Mouse (Mus musculus): ENCODE results near the gene Acy3. TPM values are rescaled to one million over a fixed set of nuclear protein-coding genes. Genes with fewer than 3 reads are reported as not detected.
"Not testable (repeated sequence)": the region's sequence is repeated elsewhere in the genome, so short reads cannot be mapped to it uniquely, and the experiment has no call there.

Gene Acy3
- polyA plus RNA-seq, 1 experiment from 2014 or later = 92.6 TPM

GRCm38 (mm10) chr19:4027576-4027975 is 41.2 kb downstream of the Acy3 start:
- no peaks in the 10 kb centered on the region for H3K36me3 ChIP-seq (ENCODE audit: insufficient read depth, low read length)
- H3K4me3 ChIP-seq (replicated peaks; ENCODE audit: low read depth, low read length) = no peak overlapping the region
- no peak overlapping the region for H3K27ac ChIP-seq
- H3K4me1 ChIP-seq (replicated peaks; ENCODE audit: insufficient read depth, low read length) = no peaks in the 10 kb centered on the region
- H3K9me3 ChIP-seq (replicated peaks; ENCODE audit: low read length) = no peaks in the 10 kb centered on the region
- H3K9ac ChIP-seq (ENCODE audit: low read depth, low read length) = no peak overlapping the region
- no peak for ATAC-seq (replicated peaks; ENCODE audit: low FRiP score, low read depth)
- no peak for TF ChIP-seq CTCF (IDR thresholded peaks at IDR 0.05; ENCODE audit: low read depth)
- DNase-seq (ENCODE audit: low spot score) = no peak
- H3K27me3 ChIP-seq (ENCODE audit: insufficient read depth, low read length) = no peaks in the 10 kb centered on the region
- H3K4me2 ChIP-seq (ENCODE audit: low read length) = no peak overlapping the region

- Histone ChIP-seq H3K27me3 (ENCODE audit: insufficient read depth, low read length) (no peaks in the 10 kb centered on the region), H3K9ac (ENCODE audit: low read depth, low read length) (no peak overlapping the region), H3K4me1 (replicated peaks; ENCODE audit: insufficient read depth, low read length) (0 out of 2 replicates have a peak, but pooled peaks cover 4% of the 10 kb centered on the region), H3K36me3 (ENCODE audit: insufficient read depth, low read length) (no peaks in the 10 kb centered on the region), H3K4me3 (replicated peaks; ENCODE audit: low read depth, low read length) (no peak overlapping the region), H3K9me3 (replicated peaks; ENCODE audit: low read length) (no peaks in the 10 kb centered on the region), H3K4me2 (ENCODE audit: low read length) (no peak overlapping the region), H3K27ac (no peak overlapping the region)
- DNase-seq (ENCODE audit: low spot score) (no peak), ATAC-seq (replicated peaks; ENCODE audit: low FRiP score, low read depth) (no peak)
- 63% methylated on average over 7 of the region's 7 CpGs for WGBS
- no peak for TF ChIP-seq CTCF (IDR thresholded peaks at IDR 0.05; ENCODE audit: low read depth)
Observed at GRCm38 (mm10) chr19:4032668-4033067, 46.3 kb downstream of the Acy3 start.

- no peak for ATAC-seq (replicated peaks; ENCODE audit: low FRiP score, low read depth)
- no peak for DNase-seq (ENCODE audit: low spot score)
- no peak overlapping the region for H3K4me3 ChIP-seq (replicated peaks; ENCODE audit: low read depth, low read length)
- H3K27ac ChIP-seq = no peak overlapping the region
- no peak for TF ChIP-seq CTCF (IDR thresholded peaks at IDR 0.05; ENCODE audit: low read depth)
- H3K9ac ChIP-seq (ENCODE audit: low read depth, low read length) = no peak overlapping the region
- H3K4me1 ChIP-seq (replicated peaks; ENCODE audit: insufficient read depth, low read length) = 0 out of 2 replicates have a peak, but pooled peaks cover 4% of the 10 kb centered on the region
- no peak overlapping the region for H3K4me2 ChIP-seq (ENCODE audit: low read length)
- WGBS = 51% methylated on average over 3 of the region's 3 CpGs
- no peaks in the 10 kb centered on the region for H3K27me3 ChIP-seq (ENCODE audit: insufficient read depth, low read length)
- no peaks in the 10 kb centered on the region for H3K36me3 ChIP-seq (ENCODE audit: insufficient read depth, low read length)
- no peaks in the 10 kb centered on the region for H3K9me3 ChIP-seq (replicated peaks; ENCODE audit: low read length)
Observed at GRCm38 (mm10) chr19:4033298-4033697, 46.9 kb downstream of the Acy3 start.

- no peak for ATAC-seq (replicated peaks; ENCODE audit: low FRiP score, low read depth)
- no peak overlapping the region for H3K9ac ChIP-seq (ENCODE audit: low read depth, low read length)
- H3K9me3 ChIP-seq (replicated peaks; ENCODE audit: low read length) = no peaks in the 10 kb centered on the region
- no peak for DNase-seq (ENCODE audit: low spot score)
- H3K27ac ChIP-seq = no peak overlapping the region
- H3K4me2 ChIP-seq (ENCODE audit: low read length) = no peak overlapping the region
- H3K4me3 ChIP-seq (replicated peaks; ENCODE audit: low read depth, low read length) = no peak overlapping the region
- 0 out of 2 replicates have a peak, but pooled peaks cover 4% of the 10 kb centered on the region for H3K4me1 ChIP-seq (replicated peaks; ENCODE audit: insufficient read depth, low read length)
- no peaks in the 10 kb centered on the region for H3K36me3 ChIP-seq (ENCODE audit: insufficient read depth, low read length)
- 66% methylated on average over 5 of the region's 5 CpGs for WGBS
- no peak for TF ChIP-seq CTCF (IDR thresholded peaks at IDR 0.05; ENCODE audit: low read depth)
- no peaks in the 10 kb centered on the region for H3K27me3 ChIP-seq (ENCODE audit: insufficient read depth, low read length)
Observed at GRCm38 (mm10) chr19:4033742-4034141, 47.4 kb downstream of the Acy3 start.

GRCm38 (mm10) chr19:4036327-4037045 is 50.1 kb downstream of the Acy3 start:
- ATAC-seq (replicated peaks; ENCODE audit: low FRiP score, low read depth) (0 out of 2 replicates have a peak, but pooled peaks have one; percentile 46), DNase-seq (ENCODE audit: low spot score) (no peak)
- WGBS = 55% methylated on average over 12 of the region's 12 CpGs
- Histone ChIP-seq H3K4me3 (replicated peaks; ENCODE audit: low read depth, low read length) (no peak overlapping the region), H3K36me3 (ENCODE audit: insufficient read depth, low read length) (no peaks in the 10 kb centered on the region), H3K27me3 (ENCODE audit: insufficient read depth, low read length) (no peaks in the 10 kb centered on the region), H3K27ac (no peak overlapping the region), H3K4me1 (replicated peaks; ENCODE audit: insufficient read depth, low read length) (0 out of 2 replicates have a peak, but pooled peaks cover 4% of the 10 kb centered on the region), H3K9ac (ENCODE audit: low read depth, low read length) (no peak overlapping the region), H3K9me3 (replicated peaks; ENCODE audit: low read length) (no peaks in the 10 kb centered on the region), H3K4me2 (ENCODE audit: low read length) (peak overlapping the region; percentile 19; the same call in 1 of the 2 replicates)
- no peak for TF ChIP-seq CTCF (IDR thresholded peaks at IDR 0.05; ENCODE audit: low read depth)

- peak overlapping the region; percentile 70 for H3K9ac ChIP-seq (ENCODE audit: low read depth, low read length)
- H3K27me3 ChIP-seq (ENCODE audit: insufficient read depth, low read length); DNase-seq (ENCODE audit: low spot score); H3K4me1 ChIP-seq (replicated peaks; ENCODE audit: insufficient read depth, low read length); H3K9me3 ChIP-seq (replicated peaks; ENCODE audit: low read length); H3K36me3 ChIP-seq (ENCODE audit: insufficient read depth, low read length): not testable (repeated sequence)
- peak overlapping the region; percentile 63 for H3K4me2 ChIP-seq (ENCODE audit: low read length)
- H3K4me3 ChIP-seq (replicated peaks; ENCODE audit: low read depth, low read length) = peak overlapping the region; percentile 47
- 16% methylated on average over 7 of the region's 8 CpGs for WGBS
- H3K27ac ChIP-seq = peak overlapping the region; percentile 62
- 0 out of 2 replicates have a peak, but pooled peaks have one; percentile 19 for ATAC-seq (replicated peaks; ENCODE audit: low FRiP score, low read depth)
Observed at GRCm38 (mm10) chr19:4037154-4037787, 50.9 kb downstream of the Acy3 start.

Data from kidney, postnatal 0 days (tissue).